Mouse (Mus musculus) lung, postnatal 0 days (tissue): ENCODE data around the gene Fblim1. TPM values are rescaled to one million over a fixed set of nuclear protein-coding genes. Genes with fewer than 3 reads are reported as not detected.

Experiments used
- ATAC-seq: fragments of 200-750 bp; cut with Nextera tagmentation; 2 replicates; pipeline ENCODE4 v1.8.0; 2017; ENCODE audit warnings: moderate library complexity
- DNase-seq: peaks from one replicate; pipeline ENCODE4 v3.0.0-alpha.2; 2016; ENCODE audit warnings: low spot score
- H3K27ac ChIP-seq: fragments of 300-500 bp; sonication (generic); 2 replicates; pipeline ENCODE4 v1.5.1; 2014; ENCODE audit warnings: antibody characterized with exemption, mild to moderate bottlenecking, low read length, mixed read lengths
- H3K27me3 ChIP-seq: fragments of 300-500 bp; sonication (generic); replicated peaks from 2 replicates; pipeline ENCODE4 v1.6.1; 2014; ENCODE audit warnings: low read length, mixed read lengths; ENCODE audit not compliant: insufficient read depth
- H3K36me3 ChIP-seq: fragments of 300-500 bp; sonication (generic); 2 replicates; pipeline ENCODE4 v1.6.1; 2014; ENCODE audit warnings: low read length, mixed read lengths; ENCODE audit not compliant: insufficient read depth
- H3K4me1 ChIP-seq: fragments of 300-500 bp; sonication (generic); 2 replicates; pipeline ENCODE4 v1.6.1; 2014; ENCODE audit warnings: antibody characterized with exemption, low read depth, low read length, mixed read lengths; ENCODE audit not compliant: insufficient read depth
- H3K4me2 ChIP-seq: fragments of 300-500 bp; sonication (generic); replicated peaks from 2 replicates; pipeline ENCODE4 v1.6.1; 2014; ENCODE audit warnings: low read depth, mild to moderate bottlenecking, low read length, moderate library complexity, mixed read lengths
- H3K4me3 ChIP-seq: fragments of 300-500 bp; sonication (generic); 2 replicates; pipeline ENCODE4 v1.5.1; 2014; ENCODE audit warnings: low read depth, low read length
- H3K9ac ChIP-seq: fragments of 300-500 bp; sonication (generic); replicated peaks from 2 replicates; pipeline ENCODE4 v1.6.1; 2014; ENCODE audit warnings: low read depth, mild to moderate bottlenecking
- H3K9me3 ChIP-seq: fragments of 300-500 bp; sonication (generic); 2 replicates; pipeline ENCODE4 v1.6.1; 2016; ENCODE audit warnings: low read length, mixed read lengths
- CTCF ChIP-seq: IDR thresholded peaks from 2 replicates; pipeline ENCODE4 v1.5.1; 2016; ENCODE audit warnings: antibody characterized with exemption, mild to moderate bottlenecking
- EP300 ChIP-seq: IDR thresholded peaks from 2 replicates; pipeline ENCODE4 v1.6.1; 2016; ENCODE audit warnings: antibody characterized with exemption, mild to moderate bottlenecking, control low read depth
- WGBS: fragments of 180-500 bp; shearing (Covaris S2); extraction: QIAGEN DNeasy Blood & Tissue Kit; methylation state at CpG from one replicate; pipeline ENCODE4 v1.1.7; 2014; 5-methylcytosine and 5-hydroxymethylcytosine counted together
- polyA plus RNA-seq: library from polyadenylated mRNA; unstranded; fragments of >200 nt; fragmentation: Nextera tagmentation; extraction: Ambion mirVana; gene quantifications from 2 replicates; pipeline ENCODE4 v1.2.1, GENCODE M21; 2015

Gene Fblim1
- polyA plus RNA-seq, 1 experiment from 2014 or later = 52.3 TPM

- no peak for DNase-seq
- no peaks in the 10 kb centered on the region; the same call in 1 of the 2 replicates for H3K4me1 ChIP-seq
- peaks cover under 1% of the 10 kb centered on the region; the same call in 1 of the 2 replicates for H3K36me3 ChIP-seq
- peak; percentile 47; the same call in 1 of the 2 replicates for ATAC-seq
- H3K27ac ChIP-seq = no peak overlapping the region
- 48% methylated on average over 7 of the region's 7 CpGs for WGBS
- H3K4me3 ChIP-seq = no peak overlapping the region
- no peak for TF ChIP-seq CTCF
- TF ChIP-seq EP300 = no peak
- H3K9ac ChIP-seq = no peak overlapping the region
- H3K27me3 ChIP-seq = no peaks in the 10 kb centered on the region
- no peak overlapping the region for H3K4me2 ChIP-seq
- H3K9me3 ChIP-seq = no peaks in the 10 kb centered on the region
Observed at GRCm38 (mm10) chr4:141526936-141527650, 78.8 kb downstream of the Fblim1 start.

Other genes with a start within 250 kb of the Fblim1 start
- 0.79 and 0.83 TPM in 2 replicates for gene Fam131c, start 237.9 kb downstream of the Fblim1 start, polyA plus RNA-seq
- gene Clcnka, start 207.4 kb downstream of the Fblim1 start, polyA plus RNA-seq = 0.07 and 0.11 TPM in 2 replicates
- not detected in 2 replicates for gene Clcnkb, start 190.1 kb downstream of the Fblim1 start, polyA plus RNA-seq
- gene Hspb7, start 185.3 kb downstream of the Fblim1 start, polyA plus RNA-seq = 1.9 and 2.3 TPM in 2 replicates
- gene Srarp, start 170.0 kb downstream of the Fblim1 start, polyA plus RNA-seq = not detected in 2 replicates
- gene Zbtb17, start 161.4 kb downstream of the Fblim1 start, polyA plus RNA-seq = 14.1 and 14.3 TPM in 2 replicates
- 5.7 and 8.8 TPM in 2 replicates for gene Spen, start 67.5 kb downstream of the Fblim1 start, polyA plus RNA-seq
- 3.5 and 3.6 TPM in 2 replicates for gene Tmem82, start 12.5 kb upstream of the Fblim1 start, polyA plus RNA-seq
- gene Slc25a34, start 17.7 kb upstream of the Fblim1 start, polyA plus RNA-seq = 1.1 and 1.2 TPM in 2 replicates
- gene Plekhm2, start 58.8 kb upstream of the Fblim1 start, polyA plus RNA-seq = 5.2 and 5.3 TPM in 2 replicates
- gene Rsc1a1, start 79.5 kb upstream of the Fblim1 start, polyA plus RNA-seq = not detected in 2 replicates
- 16.8 and 19.7 TPM in 2 replicates for gene Ddi2, start 117.3 kb upstream of the Fblim1 start, polyA plus RNA-seq
- 0.25 and 0.27 TPM in 2 replicates for gene Agmat, start 140.6 kb upstream of the Fblim1 start, polyA plus RNA-seq
- 3.3 and 3.7 TPM in 2 replicates for gene Dnajc16, start 184.8 kb upstream of the Fblim1 start, polyA plus RNA-seq
- 19.2 and 20.2 TPM in 2 replicates for gene Casp9, start 187.5 kb upstream of the Fblim1 start, polyA plus RNA-seq
- gene Cela2a, start 220.1 kb upstream of the Fblim1 start, polyA plus RNA-seq = not detected in 2 replicates
- gene Ctrc, start 240.3 kb upstream of the Fblim1 start, polyA plus RNA-seq = not detected in 2 replicates